Mouse (Mus musculus) mesoderm, embryonic 11.5 days (tissue): ENCODE measurements around the gene Ccnk.

Source experiments
- DNase-seq: peaks from one replicate; pipeline ENCODE4 v3.0.0-alpha.2; 2012; ENCODE audit warnings: low read depth, low spot score

Ccnk gene

DNA sequence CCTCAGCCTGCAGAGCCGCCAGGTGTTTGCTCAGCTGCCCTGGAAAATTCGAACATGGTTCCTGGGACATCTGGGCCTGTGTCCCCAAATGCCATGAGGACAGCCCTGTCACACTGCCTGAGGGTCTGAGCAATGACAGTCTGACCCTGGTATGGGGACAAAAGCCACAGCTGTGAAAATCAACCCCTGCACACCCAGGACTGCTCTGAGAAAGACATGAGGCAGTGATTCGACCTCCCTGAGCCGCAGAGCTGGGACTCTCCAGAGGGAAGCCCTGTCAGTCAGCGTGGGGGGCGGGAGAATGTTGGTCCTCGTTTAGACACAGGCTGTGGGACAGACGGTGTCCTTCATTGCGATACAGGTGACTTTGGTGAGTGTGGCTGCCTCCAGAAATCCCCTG lies 66.2 kb downstream of the Ccnk start:
- DNase-seq: no peak

DNA sequence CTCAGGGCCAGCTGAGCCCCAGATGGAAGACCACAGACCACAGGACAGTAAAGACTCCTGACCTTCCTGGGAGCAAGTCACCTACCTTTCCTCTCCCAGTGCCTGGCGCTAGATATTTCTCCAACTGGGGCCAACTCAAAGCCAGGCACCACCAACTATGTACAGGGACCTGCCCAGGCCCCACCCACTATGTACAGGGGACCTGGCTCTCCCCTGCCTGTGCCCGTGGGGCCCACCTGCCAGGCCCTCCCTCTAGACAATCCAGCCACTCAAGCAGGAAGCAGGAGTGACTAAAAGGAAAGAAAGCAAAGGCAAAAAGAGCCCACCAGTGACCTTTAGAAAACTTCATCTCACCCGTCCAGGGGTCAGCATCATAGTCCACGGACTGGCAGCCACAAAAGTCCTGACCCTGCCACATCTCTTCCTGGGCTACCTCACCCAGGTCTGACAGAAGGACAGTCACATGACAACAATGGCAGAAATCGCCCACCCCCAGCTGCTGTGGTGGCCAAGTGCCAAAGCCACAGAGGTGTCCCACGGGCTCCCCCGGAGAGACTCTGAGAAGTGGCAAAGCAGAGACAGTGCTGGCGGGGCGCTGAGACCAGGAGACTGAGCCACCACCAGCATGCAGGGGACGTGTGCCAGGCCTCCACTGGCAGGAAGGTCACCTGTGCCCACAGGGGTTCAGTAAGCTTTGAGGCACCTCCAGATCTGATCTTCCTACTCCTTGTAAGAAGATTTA lies 67.6 kb downstream of the Ccnk start:
- no peak for DNase-seq

DNA sequence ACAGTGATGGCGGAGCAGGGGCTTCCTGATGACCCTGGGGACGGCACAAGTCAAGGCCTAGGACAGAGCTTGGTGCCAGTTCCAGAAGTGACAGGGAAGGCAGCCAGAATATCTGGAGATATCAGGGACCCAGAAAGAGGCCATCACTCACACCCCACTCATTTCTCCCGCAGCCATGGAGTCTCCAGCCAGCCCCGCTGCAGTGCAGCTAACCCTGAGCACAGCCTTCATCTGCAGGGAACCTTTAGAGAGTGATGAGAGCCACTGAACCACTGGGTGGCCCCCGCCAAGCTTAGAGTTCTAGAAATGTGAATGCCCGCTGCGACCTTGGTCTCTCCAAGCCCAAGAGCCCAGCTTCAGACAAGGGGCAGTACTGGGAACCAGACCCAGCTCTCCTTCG lies 69.6 kb downstream of the Ccnk start:
- no peak for DNase-seq

DNA sequence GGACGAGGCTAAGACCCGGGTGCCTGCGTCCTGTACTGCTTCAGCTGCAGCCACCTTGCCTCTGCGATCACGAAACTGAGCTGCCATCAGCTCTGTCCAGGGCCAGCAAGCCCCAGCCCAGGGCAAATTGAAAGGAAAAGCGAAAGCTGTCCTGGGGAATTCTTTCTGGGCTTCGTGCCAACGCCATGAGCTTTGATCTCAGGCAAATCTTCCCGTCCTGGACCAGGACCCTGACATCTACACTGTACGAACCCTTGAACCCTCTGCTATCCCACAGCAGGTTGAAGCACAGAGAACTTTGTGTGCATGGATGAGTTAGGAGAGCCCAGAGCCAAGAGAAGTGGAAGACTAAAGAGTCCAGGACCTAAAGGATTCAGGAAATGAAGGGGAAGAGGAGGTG lies 70.1 kb downstream of the Ccnk start:
- no peak for DNase-seq

DNA sequence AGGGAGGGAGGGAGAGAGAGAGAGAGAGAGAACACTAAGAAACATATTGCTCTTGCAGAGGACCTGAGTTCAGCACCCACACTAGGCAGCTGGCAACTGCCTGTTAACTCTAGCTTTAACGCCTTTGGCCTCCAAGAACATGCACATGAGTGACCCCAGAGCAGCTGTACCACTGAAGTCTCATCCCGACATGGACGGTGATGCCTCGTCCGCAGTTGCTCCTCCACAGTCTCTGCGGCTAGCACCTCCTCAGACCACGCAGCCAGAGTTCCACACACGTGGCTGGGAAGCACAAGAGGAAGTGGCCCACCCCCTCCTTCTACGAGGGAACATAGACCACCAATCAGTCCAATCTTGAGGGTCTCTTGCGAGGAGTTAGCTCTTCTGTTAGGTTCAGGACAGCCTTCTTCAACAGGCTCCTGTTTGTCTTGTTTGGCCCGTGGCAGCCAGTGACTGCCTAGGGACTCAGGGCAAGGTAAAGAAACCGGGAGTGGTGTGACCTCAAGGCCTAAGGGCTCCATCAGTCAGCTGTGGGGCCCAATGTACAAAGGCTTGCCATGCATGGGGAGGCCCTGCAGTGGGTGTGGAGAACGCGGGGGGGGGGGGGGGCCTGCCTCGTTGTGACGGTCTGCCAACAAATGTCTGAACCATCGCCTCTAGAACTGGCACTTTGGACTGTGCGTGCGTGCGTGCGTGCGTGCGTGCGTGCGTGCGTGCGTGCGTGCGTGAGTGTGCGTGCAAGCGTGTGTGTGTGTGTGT lies 71.8 kb downstream of the Ccnk start:
- DNase-seq: no peak

DNA sequence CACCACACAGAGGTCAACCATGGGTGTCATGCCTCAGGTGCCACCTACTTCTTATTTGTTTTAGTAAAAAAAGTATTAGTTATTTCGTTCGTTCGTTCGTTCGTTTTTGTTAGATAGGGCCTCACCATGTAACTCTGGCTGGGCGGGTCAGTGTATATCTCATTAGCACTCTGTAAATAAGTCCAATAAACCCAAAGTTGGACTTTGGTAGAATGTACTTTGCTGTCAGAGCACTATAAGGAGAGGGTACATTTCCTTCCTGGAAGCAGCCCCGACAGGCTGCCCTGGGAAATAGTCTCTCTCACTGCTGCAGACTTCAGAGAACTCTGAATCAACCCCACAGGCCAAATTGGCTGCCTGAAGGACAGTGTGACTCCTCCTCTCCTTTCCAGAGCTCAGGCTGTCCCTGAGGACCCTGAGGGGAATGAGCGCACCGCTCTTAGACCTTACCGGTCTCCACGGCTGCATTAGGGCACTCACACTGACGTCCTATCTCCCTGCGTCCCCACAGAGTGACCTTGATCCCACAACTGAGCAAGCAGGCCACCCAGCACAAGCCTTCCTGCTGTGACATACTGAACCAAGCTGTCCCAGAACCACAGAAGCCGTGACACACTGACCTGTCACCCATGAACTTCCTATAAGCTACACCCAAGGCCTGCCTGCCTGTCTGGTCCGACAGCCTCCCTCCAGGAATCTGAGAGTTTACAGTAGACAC lies 72.6 kb downstream of the Ccnk start:
- no peak for DNase-seq
